Mouse (Mus musculus): ENCODE measurements around the gene Ubald2.

GRCm38 (mm10) chr11:116397517-116398347 is 36.2 kb upstream of the Ubald2 start:
- TF ChIP-seq CTCF (IDR thresholded peaks at IDR 0.05; ENCODE audit: insufficient read depth, low read length) = no peak
- no peak for TF ChIP-seq POLR2A (IDR thresholded peaks at IDR 0.05; ENCODE audit: borderline replicate concordance, extremely low read depth, low read depth, low read length)

Measured in lung, adult 2 months (tissue).